Mouse (Mus musculus): ENCODE measurements at regions not wholly inside any gene's neighbourhood (a gene's known extent, or its start where the extent isn't known, plus 50 kb on each side); places are given as distances from the start of the nearest gene placed in this dataset.

- no peak for DNase-seq (ENCODE audit: low spot score)
Observed at GRCm38 (mm10) chr13:16315689-16316088, 304.0 kb downstream of the Inhba start.

- no peak for DNase-seq (ENCODE audit: low spot score)
Observed at GRCm38 (mm10) chr13:16316581-16316980, 304.9 kb downstream of the Inhba start.

GRCm38 (mm10) chr13:16317412-16317811 lies 305.8 kb downstream of the Inhba start:
- no peak for DNase-seq (ENCODE audit: low spot score)

- DNase-seq (ENCODE audit: low spot score), result no peak
Observed at GRCm38 (mm10) chr13:16320392-16320791, 308.7 kb downstream of the Inhba start.

- DNase-seq (ENCODE audit: low spot score), result no peak
Observed at GRCm38 (mm10) chr13:16325661-16326060, 314.0 kb downstream of the Inhba start.

- no peak for DNase-seq (ENCODE audit: low spot score)
Observed at GRCm38 (mm10) chr13:16341727-16342126, 330.1 kb downstream of the Inhba start.

GRCm38 (mm10) chr13:16342171-16342570 lies 330.5 kb downstream of the Inhba start:
- no peak for DNase-seq (ENCODE audit: low spot score)

GRCm38 (mm10) chr13:16343280-16343945 lies 331.8 kb downstream of the Inhba start:
- DNase-seq (ENCODE audit: low spot score), result no peak

- no peak for DNase-seq (ENCODE audit: low spot score)
Observed at GRCm38 (mm10) chr13:16349353-16349752, 337.7 kb downstream of the Inhba start.

- no peak for DNase-seq (ENCODE audit: low spot score)
Observed at GRCm38 (mm10) chr13:16350061-16350460, 338.4 kb downstream of the Inhba start.

- DNase-seq (ENCODE audit: low spot score), result no peak
Observed at GRCm38 (mm10) chr13:16355316-16355715, 343.7 kb downstream of the Inhba start.

- no peak for DNase-seq (ENCODE audit: low spot score)
Observed at GRCm38 (mm10) chr13:16379492-16379891, 367.8 kb downstream of the Inhba start.

GRCm38 (mm10) chr13:16379949-16380348 lies 368.3 kb downstream of the Inhba start:
- no peak for DNase-seq (ENCODE audit: low spot score)

GRCm38 (mm10) chr13:16382936-16383511 lies 371.4 kb downstream of the Inhba start:
- DNase-seq (ENCODE audit: low spot score), result no peak

GRCm38 (mm10) chr13:16416356-16417019 lies 404.8 kb downstream of the Inhba start:
- no peak for DNase-seq (ENCODE audit: low spot score)

- DNase-seq (ENCODE audit: low spot score), result no peak
Observed at GRCm38 (mm10) chr13:16424147-16424546, 412.5 kb downstream of the Inhba start.

- DNase-seq (ENCODE audit: low spot score), result no peak
Observed at GRCm38 (mm10) chr13:16435436-16435835, 423.8 kb downstream of the Inhba start.

GRCm38 (mm10) chr13:16453234-16453633 lies 441.6 kb downstream of the Inhba start:
- DNase-seq (ENCODE audit: low spot score), result no peak

GRCm38 (mm10) chr13:16459743-16460142 lies 448.1 kb downstream of the Inhba start:
- no peak for DNase-seq (ENCODE audit: low spot score)

- DNase-seq (ENCODE audit: low spot score), result no peak
Observed at GRCm38 (mm10) chr13:16461681-16462080, 450.0 kb downstream of the Inhba start.

GRCm38 (mm10) chr13:16464823-16465222 lies 453.2 kb downstream of the Inhba start:
- DNase-seq (ENCODE audit: low spot score), result no peak

GRCm38 (mm10) chr13:16465317-16465716 lies 453.7 kb downstream of the Inhba start:
- no peak for DNase-seq (ENCODE audit: low spot score)

- DNase-seq (ENCODE audit: low spot score), result no peak
Observed at GRCm38 (mm10) chr13:16465812-16466211, 454.2 kb downstream of the Inhba start.

All from retina, embryonic 14.5 days (tissue).